34 mouse cellular contexts compared by ENCODE assay signal in genomic region chr14:102867697-102868096, GRCm38 (mm10).
"Had no signal": no experiment of that assay in that cellular context is flagged by ENCODE, and none has a peak within 500 bp of the region (broad histone marks: within the 10 kb centered on the region; RNA-seq: fewer than 3 reads in every experiment).

No protein-coding gene starts in this region.

- H3K9me3 ChIP-seq: heart, embryonic 10.5 days; heart, embryonic 13.5 days; heart, embryonic 15.5 days; hindbrain, embryonic 10.5 days; hindbrain, embryonic 12.5 days; hindbrain, embryonic 13.5 days; hindbrain, embryonic 15.5 days; intestine, embryonic 15.5 days; kidney, embryonic 15.5 days had no signal

- ATAC-seq: hindbrain, embryonic 16.5 days; hindbrain, postnatal 0 days; inflammation-experienced regulatory T-cells, adult 6 months; intestine, embryonic 15.5 days; intestine, embryonic 16.5 days; intestine, postnatal 0 days had no signal

- H3K9ac ChIP-seq: heart, embryonic 13.5 days; heart, embryonic 15.5 days; hindbrain, embryonic 12.5 days; hindbrain, embryonic 13.5 days; hindbrain, embryonic 14.5 days; hindbrain, embryonic 15.5 days; intestine, embryonic 15.5 days; kidney, embryonic 15.5 days had no signal

- H3K4me1 ChIP-seq: heart, embryonic 10.5 days; heart, embryonic 13.5 days; heart, embryonic 15.5 days; hindbrain, embryonic 10.5 days; hindbrain, embryonic 12.5 days; hindbrain, embryonic 13.5 days; hindbrain, embryonic 15.5 days; intestine, embryonic 15.5 days; kidney, embryonic 15.5 days had no signal

- DNase-seq: heart, postnatal 10 days; heart, postnatal 14 days; heart, postnatal 36 days; heart, postnatal 4 days; kidney, adult 11 months; kidney, adult 18-20 months; kidney, adult 2 months; kidney, adult 8-10 months; kidney, adult 9 months; kidney, postnatal 10 days; kidney, postnatal 14 days; kidney, postnatal 25 days; kidney, postnatal 36 days; kidney, postnatal 4 days; layer of hippocampus, adult 9-11 months; layer of hippocampus, postnatal 36 days had no signal

- H3K4me3 ChIP-seq: heart, embryonic 10.5 days; heart, embryonic 13.5 days; heart, embryonic 15.5 days; hindbrain, embryonic 10.5 days; hindbrain, embryonic 12.5 days; hindbrain, embryonic 13.5 days; hindbrain, embryonic 15.5 days; intestine, embryonic 15.5 days; kidney, embryonic 15.5 days; layer of hippocampus, adult 2 months had no signal

- H3K27me3 ChIP-seq: heart, embryonic 13.5 days; heart, embryonic 15.5 days; hindbrain, embryonic 12.5 days; hindbrain, embryonic 13.5 days; hindbrain, embryonic 15.5 days; intestine, embryonic 15.5 days; kidney, embryonic 15.5 days had no signal

- H3K36me3 ChIP-seq: heart, embryonic 10.5 days; heart, embryonic 13.5 days; heart, embryonic 15.5 days; hindbrain, embryonic 10.5 days; hindbrain, embryonic 12.5 days; hindbrain, embryonic 13.5 days; hindbrain, embryonic 15.5 days; intestine, embryonic 15.5 days; kidney, embryonic 15.5 days had no signal

- H3K4me2 ChIP-seq: heart, embryonic 11.5 days; heart, embryonic 13.5 days; heart, embryonic 15.5 days; hindbrain, embryonic 12.5 days; hindbrain, embryonic 13.5 days; hindbrain, embryonic 14.5 days; hindbrain, embryonic 15.5 days; intestine, embryonic 15.5 days; kidney, embryonic 15.5 days had no signal

- H3K27ac ChIP-seq: heart, embryonic 10.5 days; heart, embryonic 13.5 days; heart, embryonic 15.5 days; hindbrain, embryonic 10.5 days; hindbrain, embryonic 12.5 days; hindbrain, embryonic 13.5 days; hindbrain, embryonic 14.5 days; hindbrain, embryonic 15.5 days; hindbrain, postnatal 0 days; intestine, embryonic 15.5 days; kidney, embryonic 15.5 days; kidney, postnatal 0 days; layer of hippocampus, adult 2 months had no signal
